Mouse (Mus musculus): Measurements from ENCODE around the gene Dst. TPM values are rescaled to one million over a fixed set of nuclear protein-coding genes. Genes with fewer than 3 reads are reported as not detected.

Dst gene
- total and polyA plus RNA-seq, 3 experiments, result 0.08 to 0.60 TPM; not detected in 1

DNA sequence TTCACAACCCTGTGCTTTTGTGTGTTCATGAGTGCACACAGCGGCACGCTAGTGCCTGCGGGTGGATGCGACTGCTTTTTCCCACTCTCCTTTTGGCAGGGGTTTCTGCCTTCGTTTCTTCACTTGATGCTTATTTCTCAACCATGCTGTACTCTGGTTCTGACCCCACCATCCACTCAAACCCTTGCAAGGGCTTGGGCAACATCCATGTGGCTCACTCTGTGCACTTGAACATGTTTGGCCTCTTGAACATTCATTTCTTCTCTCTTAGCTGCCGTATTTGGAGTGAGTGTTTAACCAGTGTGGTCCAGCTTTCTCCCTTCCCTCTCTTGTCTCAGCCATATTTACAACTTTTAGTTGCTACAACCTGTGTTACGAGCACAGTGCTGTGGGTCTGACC, 236.8 kb downstream of the Dst start:
- DNase-seq (ENCODE audit: low read depth, low spot score), result no peak
- no peak overlapping the region for H3K4me3 ChIP-seq (ENCODE audit: control insufficient read depth in 1 of 2, insufficient read depth in 1 of 2, low read depth in 2 of 2, low read length in 2 of 2)
- H3K36me3 ChIP-seq (ENCODE audit: control insufficient read depth in 1 of 2, insufficient read depth in 2 of 2, low read length in 2 of 2), result no peaks in the 10 kb centered on the region
- no peaks in the 10 kb centered on the region for H3K27me3 ChIP-seq (ENCODE audit: control insufficient read depth in 1 of 2, insufficient read depth in 2 of 2, low read length in 2 of 2)
- no peaks in the 10 kb centered on the region for H3K4me1 ChIP-seq (ENCODE audit: control insufficient read depth in 1 of 2, insufficient read depth in 2 of 2, low read length in 2 of 2)
- no peaks in the 10 kb centered on the region for H3K9me3 ChIP-seq (replicated peaks; ENCODE audit: insufficient read depth, low read length)
- no peaks in the 10 kb centered on the region for H3K79me2 ChIP-seq (ENCODE audit: control insufficient read depth, insufficient read depth, low read length, poor library complexity)
- H3K27ac ChIP-seq (ENCODE audit: control insufficient read depth, low read depth, low read length), result no peak overlapping the region
- TF ChIP-seq TAL1 (IDR thresholded peaks at IDR 0.05; ENCODE audit: low read length), result no peak
- no peak for TF ChIP-seq EP300 (IDR thresholded peaks at IDR 0.05; ENCODE audit: low read depth in 1 of 2, low read length in 2 of 2)
- TF ChIP-seq MYC (IDR thresholded peaks at IDR 0.05; ENCODE audit: low read depth, low read length), result no peak
- TF ChIP-seq POLR2AphosphoS5 (IDR thresholded peaks at IDR 0.05; ENCODE audit: borderline replicate concordance, low read depth, low read length), result no peak
- no peak for TF ChIP-seq ZC3H11A (IDR thresholded peaks at IDR 0.05; ENCODE audit: low read depth, low read length)
- TF ChIP-seq ZMIZ1 (IDR thresholded peaks at IDR 0.05; ENCODE audit: low read depth, low read length), result no peak
- TF ChIP-seq NELFE (IDR thresholded peaks at IDR 0.05; ENCODE audit: low read depth, low read length), result no peak
- no peak for TF ChIP-seq ZKSCAN1 (IDR thresholded peaks at IDR 0.05; ENCODE audit: low read depth, low read length)
- TF ChIP-seq CHD1 (IDR thresholded peaks at IDR 0.05; ENCODE audit: low read depth, low read length), result no peak
- TF ChIP-seq HCFC1 (IDR thresholded peaks at IDR 0.05; ENCODE audit: low read depth, low read length), result no peak
- no peak for TF ChIP-seq BHLHE40 (IDR thresholded peaks at IDR 0.05; ENCODE audit: borderline replicate concordance, low read depth, low read length)
- TF ChIP-seq E2F4 (IDR thresholded peaks at IDR 0.05; ENCODE audit: borderline replicate concordance, low read depth, low read length), result no peak
- no peak for TF ChIP-seq GABPA (IDR thresholded peaks at IDR 0.05; ENCODE audit: low read depth, low read length)
- no peak for TF ChIP-seq MYB (IDR thresholded peaks at IDR 0.05; ENCODE audit: low read depth, low read length)
- no peak overlapping the region for H3K9ac ChIP-seq (ENCODE audit: control insufficient read depth, low read depth, low read length, poor library complexity, severe bottlenecking)

- Histone ChIP-seq H3K27me3 (ENCODE audit: control insufficient read depth in 1 of 2, insufficient read depth in 2 of 2, low read length in 2 of 2) (no peaks in the 10 kb centered on the region), H3K9ac (ENCODE audit: control insufficient read depth, low read depth, low read length, poor library complexity, severe bottlenecking) (no peak overlapping the region), H3K9me3 (replicated peaks; ENCODE audit: insufficient read depth, low read length) (no peaks in the 10 kb centered on the region), H3K36me3 (ENCODE audit: control insufficient read depth in 1 of 2, insufficient read depth in 2 of 2, low read length in 2 of 2) (no peaks in the 10 kb centered on the region), H3K79me2 (ENCODE audit: control insufficient read depth, insufficient read depth, low read length, poor library complexity) (no peaks in the 10 kb centered on the region), H3K27ac (ENCODE audit: control insufficient read depth, low read depth, low read length) (no peak overlapping the region), H3K4me3 (ENCODE audit: control insufficient read depth in 1 of 2, insufficient read depth in 1 of 2, low read depth in 2 of 2, low read length in 2 of 2) (no peak overlapping the region), H3K4me1 (ENCODE audit: control insufficient read depth in 1 of 2, insufficient read depth in 2 of 2, low read length in 2 of 2) (no peaks in the 10 kb centered on the region)
- DNase-seq (ENCODE audit: low read depth, low spot score), result no peak
- TF ChIP-seq USF1 (IDR thresholded peaks at IDR 0.05; ENCODE audit: low read depth, low read length) (no peak), HCFC1 (IDR thresholded peaks at IDR 0.05; ENCODE audit: low read depth, low read length) (no peak)
Measured at GRCm38 (mm10) chr1:34148039-34148438, 240.0 kb downstream of the Dst start.

All from MEL (cell line).